Mouse (Mus musculus): Measurements from ENCODE around the gene Cd200r4. TPM values are rescaled to one million over a fixed set of nuclear protein-coding genes. Genes with fewer than 3 reads are reported as not detected.
"Not testable (repeated sequence)": the region's sequence is repeated elsewhere in the genome, so short reads cannot be mapped to it uniquely, and the experiment has no call there.

Gene Cd200r4
- polyA plus RNA-seq, 1 experiment from 2014 or later: not detected

DNA sequence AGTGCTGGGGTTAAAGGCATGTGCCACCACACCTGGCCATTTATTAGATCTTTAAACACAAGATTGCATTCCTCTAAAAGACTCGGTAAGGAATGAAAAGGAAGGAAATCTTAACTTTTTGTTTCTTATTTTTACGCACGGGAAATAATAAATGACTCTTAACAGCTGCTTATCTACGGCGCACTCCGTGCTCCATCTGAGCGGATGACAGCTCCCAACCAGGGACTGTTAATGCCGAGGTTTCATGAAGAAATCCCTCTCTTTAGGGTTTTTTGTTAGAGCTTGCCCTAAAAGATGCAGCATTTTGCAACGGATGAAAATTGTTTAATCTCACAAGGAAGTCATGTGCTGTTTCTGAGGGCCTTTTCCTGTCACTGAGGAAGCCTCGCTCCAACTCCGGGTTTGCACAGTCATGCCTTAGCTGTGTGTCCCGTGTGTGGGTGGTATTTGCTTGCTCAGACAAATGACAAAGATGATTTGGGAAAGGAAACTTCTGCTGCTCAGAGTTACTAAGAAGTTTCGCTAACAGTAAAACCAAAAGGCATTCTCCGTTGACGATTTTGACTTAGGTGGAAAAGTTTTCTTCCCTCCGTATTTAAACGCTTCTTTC lies 32.9 kb upstream of the Cd200r4 start:
- H3K36me3 ChIP-seq (ENCODE audit: control insufficient read depth, insufficient read depth): no peaks in the 10 kb centered on the region
- H3K4me3 ChIP-seq (replicated peaks; ENCODE audit: low read length): no peak overlapping the region
- no peak overlapping the region for H3K4me2 ChIP-seq (ENCODE audit: low read length)
- H3K4me1 ChIP-seq (replicated peaks; ENCODE audit: control insufficient read depth, insufficient read depth, low read length): no peaks in the 10 kb centered on the region
- WGBS: 84% methylated on average over 17 of the region's 17 CpGs
- H3K9ac ChIP-seq (replicated peaks; ENCODE audit: low read depth, low read length): no peak overlapping the region
- no peak overlapping the region for H3K27ac ChIP-seq (ENCODE audit: low read length)
- ATAC-seq: no peak
- no peaks in the 10 kb centered on the region for H3K27me3 ChIP-seq (replicated peaks; ENCODE audit: control insufficient read depth, insufficient read depth, low read length)
- H3K9me3 ChIP-seq (ENCODE audit: control insufficient read depth, low read length): no peaks in the 10 kb centered on the region

DNA sequence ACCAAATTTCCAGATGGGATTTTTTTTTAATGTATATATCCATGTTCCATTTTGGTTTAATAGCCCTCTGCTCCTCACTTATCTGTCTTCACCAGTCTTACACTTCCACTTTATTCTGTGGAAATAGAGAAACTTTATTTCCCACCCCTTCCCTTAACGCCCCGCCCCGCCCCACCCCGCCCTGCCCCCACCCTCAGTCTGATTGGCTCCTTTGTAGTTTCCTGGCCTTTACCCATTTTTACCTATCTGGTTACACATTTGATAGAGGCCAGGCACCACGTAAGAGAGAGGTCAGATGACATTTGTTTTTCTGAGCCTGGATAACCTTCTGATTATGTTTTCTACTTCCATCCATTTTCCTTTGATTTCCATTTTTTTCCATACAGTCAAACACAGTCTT lies 32.0 kb upstream of the Cd200r4 start:
- no peak for ATAC-seq
- no peaks in the 10 kb centered on the region for H3K4me1 ChIP-seq (replicated peaks; ENCODE audit: control insufficient read depth, insufficient read depth, low read length)
- H3K9me3 ChIP-seq (ENCODE audit: control insufficient read depth, low read length): no peaks in the 10 kb centered on the region
- no peak overlapping the region for H3K9ac ChIP-seq (replicated peaks; ENCODE audit: low read depth, low read length)
- H3K36me3 ChIP-seq (ENCODE audit: control insufficient read depth, insufficient read depth): no peaks in the 10 kb centered on the region
- no peak overlapping the region for H3K27ac ChIP-seq (ENCODE audit: low read length)
- H3K4me3 ChIP-seq (replicated peaks; ENCODE audit: low read length): no peak overlapping the region
- no peak overlapping the region for H3K4me2 ChIP-seq (ENCODE audit: low read length)
- no peaks in the 10 kb centered on the region for H3K27me3 ChIP-seq (replicated peaks; ENCODE audit: control insufficient read depth, insufficient read depth, low read length)
- WGBS: 94% methylated on average over 5 of the region's 5 CpGs

- Histone ChIP-seq H3K27ac (ENCODE audit: low read length) (no peak overlapping the region), H3K36me3 (ENCODE audit: control insufficient read depth, insufficient read depth) (no peaks in the 10 kb centered on the region), H3K4me2 (ENCODE audit: low read length) (no peak overlapping the region), H3K9ac (replicated peaks; ENCODE audit: low read depth, low read length) (no peak overlapping the region), H3K9me3 (ENCODE audit: control insufficient read depth, low read length) (no peaks in the 10 kb centered on the region), H3K27me3 (replicated peaks; ENCODE audit: control insufficient read depth, insufficient read depth, low read length) (no peaks in the 10 kb centered on the region), H3K4me1 (replicated peaks; ENCODE audit: control insufficient read depth, insufficient read depth, low read length) (no peaks in the 10 kb centered on the region), H3K4me3 (replicated peaks; ENCODE audit: low read length) (no peak overlapping the region)
- 60% methylated on average over 4 of the region's 4 CpGs for WGBS
- ATAC-seq: no peak
These were observed 30.8 kb upstream of the Cd200r4 start for GRCm38 (mm10) chr16:44780751-44781150.

DNA sequence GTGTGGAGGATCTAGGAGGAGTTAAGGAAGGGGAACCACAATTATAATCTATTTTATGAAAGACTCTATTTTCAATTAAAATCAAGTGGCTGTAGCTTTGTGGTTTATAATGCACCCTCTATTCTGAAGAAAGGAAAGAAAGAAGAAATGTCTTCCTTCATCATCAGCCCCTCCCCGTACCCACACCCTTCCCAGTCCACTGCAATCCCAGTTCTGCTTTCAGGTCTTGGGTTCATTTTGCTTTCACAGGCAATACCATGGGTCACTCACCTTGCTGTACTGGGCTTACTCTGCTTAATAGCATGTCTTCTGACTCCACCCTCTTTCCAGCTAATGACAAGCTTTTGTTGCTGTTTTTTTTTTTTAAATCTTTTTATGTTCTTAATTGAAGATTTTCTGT lies 24.6 kb upstream of the Cd200r4 start:
- Histone ChIP-seq H3K27me3 (replicated peaks; ENCODE audit: control insufficient read depth, insufficient read depth, low read length) (no peaks in the 10 kb centered on the region), H3K27ac (ENCODE audit: low read length) (no peak overlapping the region), H3K4me1 (replicated peaks; ENCODE audit: control insufficient read depth, insufficient read depth, low read length) (no peaks in the 10 kb centered on the region), H3K4me3 (replicated peaks; ENCODE audit: low read length) (no peak overlapping the region), H3K9me3 (ENCODE audit: control insufficient read depth, low read length) (no peaks in the 10 kb centered on the region), H3K36me3 (ENCODE audit: control insufficient read depth, insufficient read depth) (no peaks in the 10 kb centered on the region), H3K4me2 (ENCODE audit: low read length) (no peak overlapping the region), H3K9ac (replicated peaks; ENCODE audit: low read depth, low read length) (no peak overlapping the region)
- 100% methylated on average over 1 of the region's 1 CpGs for whole genome bisulfite sequencing
- ATAC-seq: no peak

DNA sequence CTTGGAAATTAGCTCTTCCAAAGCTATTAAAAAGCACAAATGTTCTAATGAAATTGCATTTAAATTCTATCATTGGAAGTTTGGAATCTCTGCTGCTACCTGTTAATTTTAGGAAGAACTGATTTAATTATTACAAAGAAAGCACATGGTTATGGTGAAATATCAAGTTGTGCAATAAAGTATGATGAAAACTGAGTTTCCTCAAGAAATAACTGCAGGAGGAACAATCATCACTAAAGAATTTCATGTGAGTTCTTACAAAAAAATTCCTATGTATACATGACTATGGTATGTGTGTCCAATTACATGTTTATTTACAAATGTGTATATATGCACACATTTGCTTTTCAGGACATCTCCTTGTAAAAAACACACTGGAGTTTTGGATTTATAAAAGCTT lies 17.1 kb upstream of the Cd200r4 start:
- ATAC-seq: no peak
- Histone ChIP-seq H3K4me2 (ENCODE audit: low read length) (no peak overlapping the region), H3K9ac (replicated peaks; ENCODE audit: low read depth, low read length) (no peak overlapping the region)

GRCm38 (mm10) chr16:44805976-44806375 lies 5.6 kb upstream of the Cd200r4 start:
- H3K4me3 ChIP-seq (replicated peaks; ENCODE audit: low read length): no peak overlapping the region
- H3K27me3 ChIP-seq (replicated peaks; ENCODE audit: control insufficient read depth, insufficient read depth, low read length): no peaks in the 10 kb centered on the region
- H3K36me3 ChIP-seq (ENCODE audit: control insufficient read depth, insufficient read depth): no peaks in the 10 kb centered on the region
- H3K4me1 ChIP-seq (replicated peaks; ENCODE audit: control insufficient read depth, insufficient read depth, low read length): no peaks in the 10 kb centered on the region
- H3K9ac ChIP-seq (replicated peaks; ENCODE audit: low read depth, low read length): no peak overlapping the region
- no peak overlapping the region for H3K4me2 ChIP-seq (ENCODE audit: low read length)
- no peak for ATAC-seq
- H3K9me3 ChIP-seq (ENCODE audit: control insufficient read depth, low read length): no peaks in the 10 kb centered on the region
- no peak overlapping the region for H3K27ac ChIP-seq (ENCODE audit: low read length)

More for the DNA sequence above, 17.1 kb upstream of the Cd200r4 start:
- Histone ChIP-seq H3K4me1 (replicated peaks; ENCODE audit: control insufficient read depth, insufficient read depth, low read length) (no peaks in the 10 kb centered on the region), H3K27me3 (replicated peaks; ENCODE audit: control insufficient read depth, insufficient read depth, low read length) (no peaks in the 10 kb centered on the region), H3K4me3 (replicated peaks; ENCODE audit: low read length) (no peak overlapping the region), H3K36me3 (ENCODE audit: control insufficient read depth, insufficient read depth) (no peaks in the 10 kb centered on the region), H3K9me3 (ENCODE audit: control insufficient read depth, low read length) (no peaks in the 10 kb centered on the region), H3K27ac (ENCODE audit: low read length) (no peak overlapping the region)

- H3K27ac ChIP-seq (ENCODE audit: low read length); H3K9me3 ChIP-seq (ENCODE audit: control insufficient read depth, low read length); H3K9ac ChIP-seq (replicated peaks; ENCODE audit: low read depth, low read length); H3K4me3 ChIP-seq (replicated peaks; ENCODE audit: low read length); H3K27me3 ChIP-seq (replicated peaks; ENCODE audit: control insufficient read depth, insufficient read depth, low read length); H3K4me2 ChIP-seq (ENCODE audit: low read length); H3K4me1 ChIP-seq (replicated peaks; ENCODE audit: control insufficient read depth, insufficient read depth, low read length); ATAC-seq; H3K36me3 ChIP-seq (ENCODE audit: control insufficient read depth, insufficient read depth): not testable (repeated sequence)
- WGBS: 92% methylated on average over 4 of the region's 4 CpGs
These were observed 1.3 kb upstream of the Cd200r4 start for GRCm38 (mm10) chr16:44810223-44810622.

DNA sequence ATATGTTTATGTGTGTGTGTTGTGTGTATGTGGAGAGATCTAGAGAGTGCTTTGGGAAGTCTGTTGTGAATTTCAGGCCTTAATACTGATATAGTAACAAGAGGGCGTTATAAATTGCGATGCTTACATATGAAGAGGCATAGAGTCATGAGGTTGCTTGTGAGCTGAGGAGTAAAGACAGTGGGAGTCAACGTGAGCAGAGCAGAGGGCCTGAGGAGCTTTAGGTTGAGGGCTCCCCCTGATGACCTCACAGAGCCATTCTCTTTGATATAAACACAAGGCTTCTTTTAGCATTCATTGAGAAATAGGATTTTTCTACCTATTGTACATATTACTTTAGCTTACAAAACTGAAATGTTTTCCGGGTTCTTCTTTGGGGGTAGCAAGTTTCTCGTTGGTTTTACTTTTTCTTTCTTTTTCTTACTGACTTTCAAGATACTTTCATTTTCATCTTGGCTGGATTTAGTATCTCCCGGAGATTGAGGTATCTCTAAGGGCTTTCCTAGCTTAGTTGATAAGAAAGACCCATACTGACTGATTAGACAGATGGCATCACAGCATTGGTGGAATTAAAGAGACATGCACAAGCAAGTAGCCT lies 1.0 kb downstream of the Cd200r4 start:
- no peaks in the 10 kb centered on the region for H3K9me3 ChIP-seq (ENCODE audit: control insufficient read depth, low read length)
- no peak overlapping the region for H3K9ac ChIP-seq (replicated peaks; ENCODE audit: low read depth, low read length)
- no peak overlapping the region for H3K27ac ChIP-seq (ENCODE audit: low read length)
- no peak overlapping the region for H3K4me2 ChIP-seq (ENCODE audit: low read length)
- WGBS: 86% methylated on average over 6 of the region's 6 CpGs
- no peaks in the 10 kb centered on the region for H3K36me3 ChIP-seq (ENCODE audit: control insufficient read depth, insufficient read depth)
- H3K4me1 ChIP-seq (replicated peaks; ENCODE audit: control insufficient read depth, insufficient read depth, low read length): no peaks in the 10 kb centered on the region
- no peaks in the 10 kb centered on the region for H3K27me3 ChIP-seq (replicated peaks; ENCODE audit: control insufficient read depth, insufficient read depth, low read length)
- H3K4me3 ChIP-seq (replicated peaks; ENCODE audit: low read length): no peak overlapping the region
- ATAC-seq: no peak

DNA sequence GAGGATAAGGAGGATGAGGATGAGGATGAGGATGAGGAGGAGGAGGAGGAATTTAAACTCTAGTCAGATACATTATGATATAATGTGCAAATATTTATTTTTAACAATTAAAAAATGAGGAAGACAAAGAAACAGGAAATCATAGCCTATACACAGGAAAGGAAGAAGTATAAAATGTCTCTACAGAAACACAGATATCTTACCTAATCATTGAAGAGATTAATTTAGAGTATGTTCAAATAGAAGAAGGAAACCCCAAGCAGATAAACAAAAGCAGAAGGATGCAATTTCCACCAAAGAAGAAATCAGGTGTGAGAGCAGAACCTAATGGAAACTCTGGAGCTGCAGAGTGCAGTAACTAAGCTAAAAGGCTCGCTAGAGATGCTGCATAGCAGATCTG lies 6.5 kb downstream of the Cd200r4 start:
- Histone ChIP-seq H3K9me3 (ENCODE audit: control insufficient read depth, low read length) (no peaks in the 10 kb centered on the region), H3K4me3 (replicated peaks; ENCODE audit: low read length) (no peak overlapping the region), H3K4me1 (replicated peaks; ENCODE audit: control insufficient read depth, insufficient read depth, low read length) (no peaks in the 10 kb centered on the region), H3K9ac (replicated peaks; ENCODE audit: low read depth, low read length) (no peak overlapping the region), H3K27ac (ENCODE audit: low read length) (no peak overlapping the region), H3K4me2 (ENCODE audit: low read length) (no peak overlapping the region), H3K27me3 (replicated peaks; ENCODE audit: control insufficient read depth, insufficient read depth, low read length) (no peaks in the 10 kb centered on the region), H3K36me3 (ENCODE audit: control insufficient read depth, insufficient read depth) (no peaks in the 10 kb centered on the region)
- whole genome bisulfite sequencing: 47% methylated on average over 1 of the region's 1 CpGs
- ATAC-seq: no peak

- H3K36me3 ChIP-seq (ENCODE audit: control insufficient read depth, insufficient read depth): no peaks in the 10 kb centered on the region
- H3K27ac ChIP-seq (ENCODE audit: low read length): no peak overlapping the region
- no peaks in the 10 kb centered on the region for H3K9me3 ChIP-seq (ENCODE audit: control insufficient read depth, low read length)
- no peak overlapping the region for H3K4me3 ChIP-seq (replicated peaks; ENCODE audit: low read length)
- 83% methylated on average over 4 of the region's 4 CpGs for WGBS
- H3K27me3 ChIP-seq (replicated peaks; ENCODE audit: control insufficient read depth, insufficient read depth, low read length): no peaks in the 10 kb centered on the region
- no peak overlapping the region for H3K9ac ChIP-seq (replicated peaks; ENCODE audit: low read depth, low read length)
- no peaks in the 10 kb centered on the region for H3K4me1 ChIP-seq (replicated peaks; ENCODE audit: control insufficient read depth, insufficient read depth, low read length)
- ATAC-seq: no peak
- H3K4me2 ChIP-seq (ENCODE audit: low read length): no peak overlapping the region
These were observed 9.0 kb downstream of the Cd200r4 start for GRCm38 (mm10) chr16:44820545-44820944.
